Mouse (Mus musculus): ENCODE results near the gene Bcl2l12. TPM values are rescaled to one million over a fixed set of nuclear protein-coding genes. Genes with fewer than 3 reads are reported as not detected.
"Not testable (repeated sequence)": the region's sequence is repeated elsewhere in the genome, so short reads cannot be mapped to it uniquely, and the experiment has no call there.

Bcl2l12 gene
- total RNA-seq (2017) = 17.8 and 20.9 TPM in 2 replicates

DNA sequence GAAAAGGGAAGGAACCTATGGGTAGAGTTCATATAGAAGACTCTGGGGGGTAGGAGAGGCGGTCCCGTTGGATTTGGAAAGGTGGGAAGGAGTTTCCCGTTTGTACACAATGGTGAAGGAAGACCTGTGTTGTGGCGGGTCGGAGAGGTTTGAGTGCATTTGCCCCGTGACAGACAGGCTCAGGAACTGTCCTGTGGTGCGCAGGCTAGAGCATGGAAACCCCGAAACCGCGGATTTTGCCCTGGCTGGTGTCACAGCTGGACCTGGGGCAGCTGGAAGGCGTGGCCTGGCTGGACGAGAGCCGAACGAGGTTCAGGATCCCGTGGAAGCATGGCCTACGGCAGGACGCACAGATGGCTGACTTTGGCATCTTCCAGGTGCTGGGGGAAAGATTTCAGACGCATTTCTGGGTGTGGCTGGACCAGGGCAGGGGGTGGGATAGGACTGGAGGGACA lies at the start of gene Bcl2l12:
TSS of gene Bcl2l12 (minus strand) at position 212 of the 455 bp plus-strand sequence.
- ATAC-seq (ENCODE audit: extremely low read depth, insufficient number of reproducible peaks, low FRiP score, poor library complexity, severe bottlenecking) = no peak

- no peak for ATAC-seq (ENCODE audit: extremely low read depth, insufficient number of reproducible peaks, low FRiP score, poor library complexity, severe bottlenecking)
Observed at GRCm38 (mm10) chr7:45047491-45047890, 49.0 kb upstream of the Bcl2l12 start.

DNA sequence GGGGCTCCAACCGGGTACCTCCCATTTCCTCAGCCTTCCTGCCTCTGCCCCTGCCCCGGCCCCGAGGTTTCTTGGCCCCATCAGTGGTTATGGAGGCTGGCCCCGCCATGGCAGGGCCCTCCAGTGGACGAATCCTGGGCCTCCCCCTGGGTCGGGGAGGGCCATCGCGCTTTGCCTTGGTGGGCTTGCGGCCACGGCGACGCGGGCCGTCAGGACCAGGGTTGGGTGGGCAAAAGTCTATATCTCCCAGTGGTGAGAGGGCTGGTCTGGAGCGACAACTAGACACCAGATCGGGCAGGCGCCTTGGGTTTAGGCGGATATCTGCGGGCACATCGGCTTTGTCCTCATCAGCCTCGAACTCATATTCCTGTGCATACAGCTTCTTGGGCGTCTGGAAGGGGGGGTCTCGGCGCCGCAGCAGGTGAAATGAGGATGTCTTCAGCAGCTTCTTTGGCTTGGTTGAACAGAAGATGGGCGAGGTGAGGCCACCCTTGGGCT lies 48.4 kb upstream of the Bcl2l12 start:
- no peak for ATAC-seq (ENCODE audit: extremely low read depth, insufficient number of reproducible peaks, low FRiP score, poor library complexity, severe bottlenecking)

GRCm38 (mm10) chr7:45045741-45046140 lies 47.2 kb upstream of the Bcl2l12 start:
- no peak for ATAC-seq (ENCODE audit: extremely low read depth, insufficient number of reproducible peaks, low FRiP score, poor library complexity, severe bottlenecking)

DNA sequence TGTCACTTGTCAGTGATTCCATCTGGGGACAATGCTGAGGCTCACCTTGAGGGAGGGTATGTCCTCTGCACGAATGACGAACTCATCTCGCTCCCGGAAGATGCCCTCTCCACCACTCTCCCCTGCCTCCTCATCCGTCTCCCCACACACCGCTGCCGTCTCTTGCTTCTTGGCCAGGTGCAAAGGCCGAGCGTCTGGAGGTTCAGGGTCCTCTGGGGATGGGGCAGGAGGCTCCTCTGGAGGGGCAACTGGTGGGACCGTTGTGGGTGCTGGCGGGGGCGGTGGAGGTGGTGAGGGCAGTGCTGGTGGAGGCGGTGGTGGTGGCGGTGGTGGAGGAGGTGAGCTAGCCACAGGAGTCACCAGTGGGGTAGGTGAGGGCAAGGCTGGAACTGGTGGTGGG lies 44.8 kb upstream of the Bcl2l12 start:
- ATAC-seq (ENCODE audit: extremely low read depth, insufficient number of reproducible peaks, low FRiP score, poor library complexity, severe bottlenecking) = no peak

DNA sequence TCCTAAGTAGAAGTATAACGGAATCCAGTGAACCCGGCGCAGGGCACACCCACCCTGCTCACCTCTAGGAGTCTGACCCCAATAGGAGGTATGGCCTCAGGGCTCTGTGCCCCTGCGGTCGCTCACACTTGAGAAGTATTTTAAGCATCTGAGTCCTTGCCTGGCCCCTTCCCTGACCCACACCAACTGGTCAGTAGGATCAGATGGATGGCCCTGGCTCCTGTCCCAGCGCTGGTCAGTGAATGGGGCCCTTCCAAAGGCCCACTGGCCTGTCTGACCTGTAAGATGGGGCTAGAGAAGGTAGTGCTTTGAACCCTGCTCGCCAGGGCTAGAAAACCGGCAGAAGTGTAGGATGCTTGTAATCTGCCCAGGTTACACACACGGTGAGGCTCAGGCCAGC lies 42.3 kb upstream of the Bcl2l12 start:
- no peak for ATAC-seq (ENCODE audit: extremely low read depth, insufficient number of reproducible peaks, low FRiP score, poor library complexity, severe bottlenecking)

GRCm38 (mm10) chr7:45038411-45038810 lies 39.9 kb upstream of the Bcl2l12 start:
- no peak for ATAC-seq (ENCODE audit: extremely low read depth, insufficient number of reproducible peaks, low FRiP score, poor library complexity, severe bottlenecking)

DNA sequence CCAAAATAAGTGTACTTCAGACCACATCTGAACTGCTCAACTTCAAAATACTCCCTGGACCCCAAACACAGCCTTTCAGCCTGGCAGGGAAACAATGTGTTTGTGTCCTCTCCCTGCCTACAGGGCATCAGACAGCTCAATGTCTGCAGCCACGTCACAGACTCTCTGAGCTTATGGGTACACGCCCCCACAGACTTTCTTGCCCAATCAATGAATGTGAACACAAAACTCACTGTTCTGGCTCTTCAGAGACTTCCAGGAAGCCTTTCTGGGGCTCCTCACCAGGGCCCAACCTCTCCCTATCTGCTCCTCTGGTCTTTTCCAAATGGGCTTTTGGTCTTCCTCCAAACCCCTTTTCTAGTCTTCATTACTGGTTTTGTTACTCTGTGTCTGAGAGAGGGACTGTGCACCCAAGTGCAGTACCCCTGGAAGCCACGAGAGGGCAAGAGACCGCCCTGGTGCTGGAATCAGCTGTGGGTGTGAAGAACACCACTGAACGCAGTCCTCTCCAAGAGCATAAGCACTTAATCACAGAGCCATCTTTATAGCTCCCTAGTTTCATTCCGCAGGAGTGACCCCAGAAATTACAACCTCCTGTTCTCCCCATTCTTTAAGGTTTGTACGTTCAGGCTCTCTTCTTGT lies 39.3 kb upstream of the Bcl2l12 start:
- ATAC-seq (ENCODE audit: extremely low read depth, insufficient number of reproducible peaks, low FRiP score, poor library complexity, severe bottlenecking) = peak; percentile 49

- ATAC-seq (ENCODE audit: extremely low read depth, insufficient number of reproducible peaks, low FRiP score, poor library complexity, severe bottlenecking) = no peak
Observed at GRCm38 (mm10) chr7:45036702-45037101, 38.2 kb upstream of the Bcl2l12 start.

DNA sequence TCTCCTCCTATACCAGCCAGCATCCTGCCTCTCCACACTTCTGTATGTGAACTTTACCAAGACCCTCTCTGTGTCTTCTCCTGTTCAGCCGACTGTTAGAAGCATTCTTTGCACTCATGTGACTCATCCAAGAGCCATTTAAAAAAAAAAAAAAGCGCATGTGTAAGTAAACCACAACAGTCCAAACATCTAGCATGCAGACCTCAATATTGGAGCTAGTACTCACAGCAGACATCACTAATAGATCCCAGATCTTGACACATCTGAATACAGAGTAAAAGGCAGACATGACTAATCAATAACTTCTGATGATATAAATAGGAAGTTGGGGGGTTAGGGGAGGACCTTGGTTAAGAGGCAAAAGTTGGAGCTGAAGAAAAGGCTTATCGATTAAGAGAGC lies 37.1 kb upstream of the Bcl2l12 start:
- ATAC-seq (ENCODE audit: extremely low read depth, insufficient number of reproducible peaks, low FRiP score, poor library complexity, severe bottlenecking) = no peak

DNA sequence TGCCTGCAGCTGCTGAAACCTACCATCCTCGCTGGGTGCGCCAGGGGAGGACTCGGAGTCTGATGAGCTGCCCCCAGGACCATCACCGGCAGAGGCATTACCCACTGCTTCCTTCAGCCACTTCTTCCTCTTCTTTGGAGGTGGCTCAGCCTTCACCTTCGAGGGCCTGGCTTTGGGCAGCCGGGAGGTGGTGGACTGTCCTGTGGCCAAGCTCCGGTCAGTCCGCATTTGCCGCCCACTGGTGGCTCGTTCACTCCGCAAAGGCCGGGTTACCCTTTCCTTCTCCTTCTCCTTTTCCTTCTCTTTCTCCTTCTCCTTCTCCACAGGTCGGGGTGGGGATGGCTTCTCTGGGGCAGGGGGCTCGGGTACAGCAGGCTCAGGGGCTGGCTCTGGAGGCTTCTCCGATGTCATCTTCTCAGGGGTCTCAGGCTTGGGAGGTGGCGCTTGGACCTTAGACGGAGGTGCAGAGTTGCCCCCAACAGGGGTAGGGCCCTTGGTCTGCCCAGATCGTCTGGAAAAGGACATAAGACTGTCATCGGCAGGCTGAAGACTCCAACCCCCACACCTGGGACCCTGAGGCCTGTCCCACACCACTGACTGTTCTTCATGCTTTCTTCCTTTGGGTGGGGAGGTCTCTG lies 35.3 kb upstream of the Bcl2l12 start:
- ATAC-seq (ENCODE audit: extremely low read depth, insufficient number of reproducible peaks, low FRiP score, poor library complexity, severe bottlenecking) = no peak

GRCm38 (mm10) chr7:45030857-45031256 lies 32.3 kb upstream of the Bcl2l12 start:
- no peak for ATAC-seq (ENCODE audit: extremely low read depth, insufficient number of reproducible peaks, low FRiP score, poor library complexity, severe bottlenecking)

DNA sequence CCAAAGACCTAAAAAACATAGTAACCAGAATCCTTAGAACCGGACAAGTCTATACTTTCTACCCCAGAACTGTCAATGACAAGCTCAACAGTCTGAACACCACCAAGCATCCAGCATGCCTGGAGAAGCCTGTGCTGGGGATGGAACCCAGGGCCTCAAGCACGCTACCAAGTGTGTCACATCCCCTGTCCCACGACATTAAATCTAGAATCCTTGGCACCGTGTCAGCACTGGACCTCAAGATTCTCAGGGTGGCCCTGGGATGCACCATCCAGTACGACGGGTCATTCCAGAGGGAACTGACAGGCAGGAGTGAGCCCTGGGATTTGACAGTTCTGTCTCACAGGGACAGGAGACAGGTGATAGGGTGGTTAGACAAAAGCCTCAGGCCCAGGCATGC lies 31.5 kb upstream of the Bcl2l12 start:
- no peak for ATAC-seq (ENCODE audit: extremely low read depth, insufficient number of reproducible peaks, low FRiP score, poor library complexity, severe bottlenecking)

- no peak for ATAC-seq (ENCODE audit: extremely low read depth, insufficient number of reproducible peaks, low FRiP score, poor library complexity, severe bottlenecking)
Observed at GRCm38 (mm10) chr7:45028351-45028750, 29.8 kb upstream of the Bcl2l12 start.

GRCm38 (mm10) chr7:45027761-45028160 lies 29.2 kb upstream of the Bcl2l12 start:
- no peak for ATAC-seq (ENCODE audit: extremely low read depth, insufficient number of reproducible peaks, low FRiP score, poor library complexity, severe bottlenecking)

- no peak for ATAC-seq (ENCODE audit: extremely low read depth, insufficient number of reproducible peaks, low FRiP score, poor library complexity, severe bottlenecking)
Observed at GRCm38 (mm10) chr7:45026256-45026655, 27.7 kb upstream of the Bcl2l12 start.

DNA sequence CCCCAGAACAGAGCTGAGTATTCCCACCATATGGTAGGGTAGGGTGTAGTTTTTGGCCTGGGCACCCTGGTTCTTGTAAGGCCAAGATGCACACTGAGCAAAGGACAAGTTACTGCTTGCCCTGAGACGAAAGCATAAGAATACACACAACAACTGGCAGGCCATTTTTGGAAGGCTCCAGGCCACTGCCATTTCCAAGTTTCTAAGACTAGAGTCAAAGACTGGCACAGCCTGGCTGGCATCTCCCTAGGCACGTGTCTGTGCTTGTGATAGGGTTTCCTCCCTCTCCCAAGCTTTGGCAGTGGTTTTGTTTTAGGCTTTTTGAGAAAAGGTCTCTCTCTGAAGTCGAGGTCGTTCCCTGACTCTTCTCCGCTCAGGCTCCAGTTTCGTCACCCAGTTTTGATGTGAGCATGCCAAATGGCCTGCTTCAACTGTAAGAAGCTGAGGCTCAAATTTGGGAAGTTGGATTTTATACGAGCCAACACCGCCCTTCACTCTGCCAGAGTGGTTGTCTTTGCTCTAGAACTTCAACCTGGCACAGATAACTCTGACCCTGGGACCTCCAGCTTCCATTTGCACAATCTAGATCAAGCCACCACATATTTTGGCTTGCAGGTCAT lies 27.2 kb upstream of the Bcl2l12 start:
- no peak for ATAC-seq (ENCODE audit: extremely low read depth, insufficient number of reproducible peaks, low FRiP score, poor library complexity, severe bottlenecking)

DNA sequence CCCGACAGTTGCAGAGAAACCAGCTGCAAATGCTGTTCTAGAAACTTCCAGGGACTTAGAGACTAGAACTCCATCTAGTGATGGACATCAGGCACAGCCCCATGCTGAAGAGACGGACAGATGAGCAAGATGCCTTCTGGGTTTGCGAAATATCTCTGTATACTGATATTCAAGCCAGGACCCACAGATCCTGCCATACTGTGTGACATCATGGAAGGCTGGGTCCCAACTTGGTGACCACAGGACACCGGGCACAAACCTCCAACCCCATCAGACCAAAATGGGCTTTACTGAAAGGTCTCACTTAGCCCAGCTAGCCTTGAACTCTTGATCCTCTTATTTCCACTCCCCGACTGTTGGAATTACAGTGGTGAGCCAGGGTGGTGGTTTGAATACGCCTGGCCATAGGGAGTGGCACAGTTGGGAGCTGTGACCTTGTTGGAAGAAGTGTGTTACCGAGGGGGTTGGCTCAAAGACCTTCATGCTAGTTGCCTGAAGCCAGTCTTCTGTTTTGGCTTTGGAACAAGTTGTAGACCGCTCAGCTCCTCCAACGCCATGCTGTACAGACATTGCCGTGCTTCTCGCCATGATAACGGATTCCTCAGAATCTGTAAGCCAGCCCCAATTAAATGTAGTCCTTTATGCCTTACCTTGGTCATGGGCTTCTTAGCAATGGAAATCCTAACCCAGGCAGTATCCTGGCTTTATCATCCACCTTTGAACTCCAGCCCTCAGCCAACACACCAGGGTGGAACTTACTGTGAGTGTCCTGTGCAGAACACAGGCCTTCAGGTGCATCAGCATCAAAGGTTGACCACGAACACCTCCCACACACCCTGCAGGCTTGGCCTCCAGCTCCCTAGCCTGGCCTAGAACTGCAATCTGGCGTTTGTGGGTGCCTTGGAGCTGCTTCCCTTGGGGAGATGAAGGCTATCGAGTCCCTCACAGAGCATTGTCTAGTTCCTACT lies 26.1 kb upstream of the Bcl2l12 start:
- no peak for ATAC-seq (ENCODE audit: extremely low read depth, insufficient number of reproducible peaks, low FRiP score, poor library complexity, severe bottlenecking)

GRCm38 (mm10) chr7:45023711-45024110 lies 25.2 kb upstream of the Bcl2l12 start:
- not testable (repeated sequence) for ATAC-seq (ENCODE audit: extremely low read depth, insufficient number of reproducible peaks, low FRiP score, poor library complexity, severe bottlenecking)

Measured in neutrophil, adult 5-6 weeks (primary cell).